ENCODE assay signal across 8 mouse cellular contexts in the genomic region with DNA sequence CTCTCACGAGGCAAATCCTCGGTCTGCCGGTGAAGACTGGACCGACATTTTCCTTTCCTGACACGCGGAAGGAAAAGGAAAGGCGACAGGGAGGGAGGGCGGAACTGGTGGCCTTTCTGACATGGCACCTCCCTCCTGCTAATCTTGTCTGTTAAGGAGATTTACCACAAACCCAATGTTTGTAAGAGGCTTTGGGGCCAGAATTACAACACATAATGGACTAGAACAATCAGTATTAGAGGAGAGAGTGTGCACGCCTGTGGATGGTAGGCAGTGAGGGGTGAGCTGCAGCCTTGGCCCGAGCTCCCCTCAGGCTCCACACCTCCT. TPM values are rescaled to one million over a fixed set of nuclear protein-coding genes. Genes with fewer than 3 reads are reported as not detected.
DNase-seq lines count a peak whose midpoint lies in the region; ATAC-seq and TF ChIP-seq lines count a peak whose summit lies in the region.

No protein-coding gene starts in this region.

- peak overlapping the region; percentile 100 for H3K4me2 ChIP-seq in embryonic facial prominence, embryonic 12.5 days (replicated peaks)
- peak overlapping the region; percentile 99 for H3K4me2 ChIP-seq in intestine, embryonic 16.5 days (ENCODE audit: low read depth, low read length)

- H3K9me3 ChIP-seq in embryonic facial prominence, embryonic 12.5 days, result no peaks in the 10 kb centered on the region
- H3K9me3 ChIP-seq in intestine, embryonic 16.5 days (ENCODE audit: control insufficient read depth, low read length), result no peaks in the 10 kb centered on the region

- H3K9ac ChIP-seq in embryonic facial prominence, embryonic 12.5 days, result no peak overlapping the region
- 0 out of 2 replicates have a peak overlapping the region, but pooled peaks have one; percentile 55 for H3K9ac ChIP-seq in intestine, embryonic 16.5 days (ENCODE audit: low read depth, low read length)

- WGBS in kidney, adult 2 months, result 5% methylated on average over 10 of the region's 10 CpGs
- WGBS in embryonic facial prominence, embryonic 12.5 days, result 5% methylated on average over 10 of the region's 10 CpGs
- WGBS in intestine, embryonic 16.5 days, result 7% methylated on average over 10 of the region's 10 CpGs

- no peak for TF ChIP-seq CTCF in kidney, adult 2 months (conservative IDR thresholded peaks at IDR 0.05; ENCODE audit: insufficient read depth, insufficient read length, low read depth, low read length)

- H3K27me3 ChIP-seq in kidney, adult 2 months (replicated peaks; ENCODE audit: control insufficient read depth, insufficient read depth, low read length), result no peaks in the 10 kb centered on the region
- H3K27me3 ChIP-seq in embryonic facial prominence, embryonic 12.5 days, result peaks cover 15% of the 10 kb centered on the region
- H3K27me3 ChIP-seq in intestine, embryonic 16.5 days (replicated peaks; ENCODE audit: control insufficient read depth, insufficient read depth, low read length), result peaks cover 10% of the 10 kb centered on the region

- no peaks in the 10 kb centered on the region for H3K36me3 ChIP-seq in kidney, adult 2 months (ENCODE audit: control insufficient read depth, insufficient read depth, low read length)
- no peaks in the 10 kb centered on the region for H3K36me3 ChIP-seq in embryonic facial prominence, embryonic 12.5 days
- no peaks in the 10 kb centered on the region for H3K36me3 ChIP-seq in intestine, embryonic 16.5 days (ENCODE audit: control insufficient read depth, insufficient read depth, low read length)

- H3K4me1 ChIP-seq in kidney, adult 2 months (ENCODE audit: control insufficient read depth, insufficient read depth, low read length), result peaks cover 4% of the 10 kb centered on the region; the same call in 1 of the 2 replicates
- H3K4me1 ChIP-seq in embryonic facial prominence, embryonic 12.5 days, result peaks cover 7% of the 10 kb centered on the region; the same call in 1 of the 2 replicates
- peaks cover 7% of the 10 kb centered on the region for H3K4me1 ChIP-seq in intestine, embryonic 16.5 days (ENCODE audit: control insufficient read depth, insufficient read depth, low read length)

- intact Hi-C loops in gastrocnemius, postnatal 36 days (cut with DNase I), result no loop called here

- H3K4me3 ChIP-seq in kidney, adult 2 months (ENCODE audit: insufficient read depth, low read depth, low read length), result peak overlapping the region; percentile 39
- H3K4me3 ChIP-seq in embryonic facial prominence, embryonic 12.5 days, result peak overlapping the region; percentile 53
- H3K4me3 ChIP-seq in intestine, embryonic 16.5 days (ENCODE audit: low read length), result peak overlapping the region; percentile 61

- no peak for ATAC-seq in embryonic facial prominence, embryonic 12.5 days (ENCODE audit: insufficient number of reproducible peaks, insufficient read depth, low FRiP score, low TSS enrichment)
- ATAC-seq in intestine, embryonic 16.5 days, result no peak

- H3K27ac ChIP-seq in kidney, adult 2 months (ENCODE audit: insufficient read depth, low read depth, low read length), result no peak overlapping the region
- no peak overlapping the region for H3K27ac ChIP-seq in embryonic facial prominence, embryonic 12.5 days
- no peak overlapping the region for H3K27ac ChIP-seq in intestine, embryonic 16.5 days (ENCODE audit: low read length)

- DNase-seq in kidney, adult 2 months, result no peak
- DNase-seq in kidney, postnatal 36 days, result no peak
- peak; percentile 17 for DNase-seq in neural tube, embryonic 10.5 days (ENCODE audit: extremely low spot score, low spot score)
- no peak for DNase-seq in testis, postnatal 10 days (ENCODE audit: low spot score)
- no peak for DNase-seq in gastrocnemius, postnatal 36 days
- DNase-seq in spleen, postnatal 4 days (ENCODE audit: low spot score in 2 of 2), result no peak

- no peak for TF ChIP-seq POLR2A in kidney, adult 2 months (IDR thresholded peaks at IDR 0.05; ENCODE audit: low read depth, low read length)

RNA-seq across cellular contexts. Expression of gene Ptprn2, which starts 0.8 kb away (rescaled TPM):
- 0.77 and 0.91 TPM in 2 replicates for polyA plus RNA-seq in kidney, adult 2 months (2012; rRNA removed)
- polyA plus RNA-seq in embryonic facial prominence, embryonic 12.5 days (2016; fragmentation: Nextera tagmentation; extraction: Ambion mirVana), result 0.66 and 0.90 TPM in 2 replicates
- polyA plus RNA-seq in intestine, embryonic 16.5 days (2015; fragmentation: Nextera tagmentation; extraction: Ambion mirVana), result 1.8 and 1.9 TPM in 2 replicates
- total RNA-seq in gastrocnemius, postnatal 36 days (2021), result not detected
